Mouse (Mus musculus): Measurements from ENCODE around the gene Ccdc141. TPM values are rescaled to one million over a fixed set of nuclear protein-coding genes. Genes with fewer than 3 reads are reported as not detected.

Gene Ccdc141
- total RNA-seq (2021), result 100 to 1,000 TPM; 101 to 119 TPM
- long read RNA-seq, experiment 1, full-length matches to known transcripts, result 20 of 41 reads
- long read RNA-seq, experiment 1, partial matches to known transcripts, result 8 of 41 reads
- long read RNA-seq, experiment 1, other reads (novel, unspliced or antisense), result 13 of 41 reads
- long read RNA-seq, experiment 2, full-length matches to known transcripts, result 23 of 52 reads
- long read RNA-seq, experiment 2, partial matches to known transcripts, result 16 of 52 reads
- long read RNA-seq, experiment 2, other reads (novel, unspliced or antisense), result 13 of 52 reads

DNA sequence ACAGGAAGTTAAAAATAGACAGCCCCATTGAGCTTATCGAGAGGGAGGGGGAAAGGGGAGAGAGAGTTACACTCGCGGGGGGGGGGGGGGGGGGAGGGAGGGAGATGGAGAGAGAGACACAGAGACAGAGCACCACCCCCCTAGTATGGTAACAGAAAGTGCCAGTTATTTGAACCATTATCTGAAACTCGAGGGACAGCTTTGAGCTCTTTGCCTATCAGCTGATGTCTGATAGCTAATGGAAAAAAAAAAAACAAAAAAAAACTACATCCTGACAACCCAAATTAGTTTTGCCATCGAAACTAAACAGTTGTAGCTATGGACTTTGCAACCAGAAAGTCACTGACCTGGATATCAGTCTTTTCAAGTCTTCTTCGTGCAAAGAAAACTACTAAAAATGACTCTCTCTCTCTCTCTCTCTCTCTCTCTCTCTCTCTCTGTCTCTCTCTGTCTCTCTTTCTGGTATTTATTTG lies at the start of gene Ccdc141:
TSS of gene Ccdc141 (minus strand) at position 4 of the 473 bp plus-strand sequence.
- no peak for DNase-seq (ENCODE audit: low spot score in 2 of 2)

DNA sequence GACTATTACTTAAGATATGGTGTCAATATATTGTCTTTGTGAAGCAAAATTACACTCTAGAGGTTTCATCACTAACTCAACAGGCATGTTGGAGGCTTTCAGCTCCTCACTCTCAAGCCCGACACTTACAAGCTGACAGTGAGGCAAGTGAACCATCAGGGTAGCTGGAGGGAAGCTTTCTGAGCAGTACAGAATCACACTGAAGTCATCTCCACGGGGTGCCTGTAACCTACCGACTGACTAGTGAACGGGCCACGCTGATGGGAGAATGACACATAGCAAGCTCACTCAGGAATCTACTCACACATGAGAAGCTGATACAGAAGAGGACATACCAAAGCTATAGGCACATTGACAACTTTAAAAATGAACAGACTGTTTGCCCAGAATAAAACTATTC lies 42.4 kb upstream of the Ccdc141 start:
- no peak for DNase-seq (ENCODE audit: low spot score in 2 of 2)

DNA sequence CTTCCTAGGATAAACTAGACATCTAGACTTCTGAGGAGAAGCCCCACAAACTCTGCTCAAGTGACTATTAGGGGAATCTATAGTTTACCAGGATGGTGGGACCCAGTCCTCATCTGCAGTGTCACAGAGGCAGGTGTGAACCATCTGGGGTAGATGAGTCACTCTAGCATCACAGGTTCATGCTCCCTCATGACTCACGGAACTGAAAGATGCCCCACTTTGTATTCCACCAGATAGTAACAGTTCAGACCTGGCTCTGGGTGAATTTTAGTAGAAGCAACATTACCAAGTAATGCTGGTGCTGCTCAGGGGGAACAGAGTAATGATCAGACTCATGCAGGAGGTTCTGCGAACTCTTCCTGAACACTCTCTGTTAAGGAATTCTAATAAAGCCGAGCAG lies 36.5 kb upstream of the Ccdc141 start:
- DNase-seq (ENCODE audit: low spot score in 2 of 2), result no peak

DNA sequence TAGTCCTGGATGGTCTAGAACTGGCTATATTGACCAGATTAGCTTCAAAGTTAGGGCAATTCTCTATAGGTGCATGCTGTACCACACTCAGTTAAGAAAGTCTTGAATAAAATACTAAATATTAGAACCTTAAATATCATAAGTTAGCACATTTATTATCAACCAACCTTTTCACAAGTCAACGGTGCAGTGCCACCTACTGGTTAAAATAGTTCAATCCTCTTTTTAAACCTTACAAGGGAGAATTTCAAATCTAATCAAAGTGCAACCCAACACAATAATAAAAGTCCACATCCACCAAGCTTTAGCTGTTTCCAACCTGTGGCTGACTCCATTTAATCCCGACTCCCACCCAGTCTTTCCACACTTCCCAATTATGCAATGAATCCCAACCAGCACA lies 33.5 kb upstream of the Ccdc141 start:
- no peak for DNase-seq (ENCODE audit: low spot score in 2 of 2)

DNA sequence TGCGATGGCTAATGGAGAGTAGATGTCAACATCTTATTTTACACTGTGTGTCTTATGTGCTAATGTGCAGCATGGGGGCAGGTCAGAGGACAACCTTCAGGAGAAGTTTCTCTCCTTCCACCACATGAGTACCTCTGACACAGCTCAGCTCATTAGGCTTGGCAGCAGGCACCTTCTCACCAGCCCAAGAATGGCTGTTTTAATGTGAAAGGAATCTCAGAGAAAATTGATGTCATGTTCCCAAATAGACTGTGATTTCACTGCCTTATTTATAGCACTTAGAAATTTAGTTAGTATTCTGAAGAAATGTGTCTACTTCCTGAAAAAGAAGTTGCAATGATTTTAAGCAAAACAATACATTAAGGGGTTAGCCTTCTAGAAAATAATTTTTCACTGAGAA lies 31.5 kb upstream of the Ccdc141 start:
- no peak for DNase-seq (ENCODE audit: low spot score in 2 of 2)

DNA sequence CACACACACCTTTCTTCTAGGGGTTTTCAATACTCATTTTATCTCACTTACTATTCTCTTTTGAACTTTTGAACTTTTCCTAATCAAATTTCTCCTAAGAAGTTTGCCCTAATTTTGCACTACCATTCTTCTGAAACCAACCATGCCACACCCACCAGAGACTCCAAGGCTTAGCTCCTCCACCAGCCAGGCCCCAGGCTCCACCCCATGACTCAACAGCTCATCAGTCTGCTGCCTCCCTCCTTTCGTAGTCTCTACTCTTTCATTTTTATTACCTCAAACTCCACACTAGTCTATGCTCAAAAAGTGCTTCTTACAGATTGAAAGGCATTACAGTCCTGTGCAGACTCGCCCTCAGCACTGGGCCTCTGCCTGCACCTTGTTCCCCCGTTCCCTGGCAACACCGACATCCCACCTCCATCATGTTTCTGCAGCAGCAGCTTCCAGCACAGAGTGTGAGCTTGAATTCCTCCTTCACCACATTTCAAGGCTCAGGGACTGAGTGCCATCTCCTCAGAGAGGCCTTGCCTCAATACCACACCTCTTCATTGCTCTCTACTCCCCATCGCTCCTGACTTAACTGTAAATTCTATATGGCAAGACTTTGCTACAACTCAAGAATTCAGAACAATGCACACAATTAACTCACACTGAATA lies 30.6 kb upstream of the Ccdc141 start:
- DNase-seq (ENCODE audit: low spot score in 2 of 2), result no peak

DNA sequence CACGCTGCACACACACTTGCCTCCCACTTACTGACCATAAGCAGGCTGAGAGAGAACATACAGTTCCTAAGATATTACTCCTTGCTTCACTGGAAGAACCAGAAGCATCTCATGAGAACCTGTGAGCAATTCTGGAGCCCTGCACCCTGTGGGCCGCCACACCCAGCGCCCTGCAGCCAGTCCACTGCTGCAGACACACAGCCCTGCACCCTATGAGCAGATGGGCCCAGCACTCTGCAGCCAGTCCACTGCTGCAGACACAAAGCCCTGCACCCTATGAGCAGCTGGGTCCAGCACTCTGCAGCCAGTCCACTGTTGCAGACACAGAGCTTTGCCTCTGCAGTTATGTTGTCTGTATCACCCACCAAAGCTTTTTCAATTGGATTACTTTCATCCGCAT lies 29.9 kb upstream of the Ccdc141 start:
- DNase-seq (ENCODE audit: low spot score in 2 of 2), result no peak

DNA sequence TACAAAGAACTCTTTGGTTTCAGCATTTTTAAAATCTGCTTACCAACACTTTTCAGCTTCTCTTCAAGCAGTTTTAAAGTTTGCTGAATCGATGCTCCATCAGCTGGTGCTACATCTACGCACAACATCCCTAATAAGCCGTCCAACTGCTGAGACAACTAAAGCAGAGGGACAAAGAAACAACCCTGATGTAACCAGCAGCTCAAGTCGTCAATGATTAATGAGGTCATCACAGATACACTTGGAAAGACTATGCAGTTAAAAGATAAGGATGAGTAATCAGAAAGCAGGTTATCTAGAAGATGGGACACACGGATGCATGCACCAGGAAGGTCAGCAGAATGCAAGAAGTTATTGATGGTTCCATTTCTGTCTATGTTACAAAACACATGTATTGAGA lies 27.8 kb upstream of the Ccdc141 start:
- no peak for DNase-seq (ENCODE audit: low spot score in 2 of 2)

DNA sequence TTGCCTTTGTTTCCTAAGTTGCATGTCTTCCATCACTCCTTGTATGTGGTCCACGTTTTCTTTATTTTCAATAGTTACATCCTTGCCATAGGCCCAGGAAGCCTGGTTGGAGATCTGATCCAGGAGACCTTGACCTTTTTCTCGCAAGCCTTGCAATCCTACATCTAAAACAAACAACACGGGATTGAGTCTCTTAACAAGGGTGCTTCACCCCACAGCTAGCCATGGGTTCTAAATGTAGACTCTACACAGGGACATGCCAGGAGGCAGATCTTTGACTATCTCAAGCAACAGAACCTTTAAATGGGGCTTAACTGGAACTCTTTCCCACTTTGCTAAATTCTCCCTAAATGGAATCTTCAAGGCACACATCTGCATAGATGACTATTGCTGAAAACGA lies 26.4 kb upstream of the Ccdc141 start:
- DNase-seq (ENCODE audit: low spot score in 2 of 2), result no peak

DNA sequence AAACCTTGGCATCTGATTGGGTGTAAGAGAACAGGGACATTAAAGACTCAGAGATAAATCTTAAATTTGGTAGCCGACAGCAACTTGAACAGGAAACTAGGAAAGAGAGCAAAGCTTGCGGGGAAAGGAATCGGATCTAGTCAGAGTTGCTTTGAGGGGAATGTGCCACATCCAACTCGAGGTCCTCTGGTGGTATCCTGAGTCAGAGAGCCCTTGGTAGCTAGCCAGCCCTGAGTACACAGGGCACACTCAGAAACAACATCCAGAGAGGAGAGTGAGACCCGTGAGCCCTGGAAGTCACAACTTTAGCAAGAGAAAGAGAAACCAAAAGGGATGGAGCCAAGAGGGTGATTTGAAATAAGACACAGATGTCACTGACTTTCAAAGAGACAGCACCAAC lies 24.6 kb upstream of the Ccdc141 start:
- no peak for DNase-seq (ENCODE audit: low spot score in 2 of 2)

DNA sequence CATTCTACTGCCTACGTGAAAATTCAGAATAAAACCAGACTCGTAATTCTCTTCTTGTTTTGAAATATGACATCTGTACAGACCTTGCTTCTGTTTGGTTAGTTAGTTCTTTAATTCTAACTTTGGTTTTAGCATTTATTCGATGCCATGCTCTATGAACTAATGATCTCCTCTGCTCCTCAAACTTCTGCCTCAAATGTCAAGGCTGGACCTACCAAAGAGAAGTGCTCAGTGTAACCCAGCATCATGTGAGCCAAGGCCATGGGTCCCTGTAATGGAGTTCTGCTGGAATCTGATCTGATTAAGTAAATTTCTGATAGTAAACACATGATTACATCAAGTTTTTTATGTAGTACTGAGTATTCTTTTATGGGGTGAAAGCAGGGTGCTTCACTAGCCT lies 21.4 kb upstream of the Ccdc141 start:
- no peak for DNase-seq (ENCODE audit: low spot score in 2 of 2)

DNA sequence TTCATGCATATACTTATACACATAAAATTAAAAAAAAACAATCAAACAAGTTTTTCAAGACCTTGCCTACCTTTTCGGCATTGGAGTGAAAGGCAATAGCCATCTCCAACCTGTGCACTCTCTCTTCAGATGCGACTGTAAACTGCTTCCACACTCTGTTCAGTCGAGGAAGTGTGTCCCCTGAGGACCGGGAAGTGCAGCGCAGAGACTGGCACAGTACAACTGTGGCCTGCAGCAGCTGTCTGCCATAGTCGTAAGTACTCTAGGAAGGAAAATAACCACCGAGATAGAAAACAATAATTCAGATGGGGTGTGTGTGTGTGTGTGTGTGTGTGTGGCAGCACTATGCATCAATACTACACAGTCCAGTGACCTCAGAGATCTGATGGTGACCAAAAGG lies 20.5 kb upstream of the Ccdc141 start:
- DNase-seq (ENCODE audit: low spot score in 2 of 2), result no peak

DNA sequence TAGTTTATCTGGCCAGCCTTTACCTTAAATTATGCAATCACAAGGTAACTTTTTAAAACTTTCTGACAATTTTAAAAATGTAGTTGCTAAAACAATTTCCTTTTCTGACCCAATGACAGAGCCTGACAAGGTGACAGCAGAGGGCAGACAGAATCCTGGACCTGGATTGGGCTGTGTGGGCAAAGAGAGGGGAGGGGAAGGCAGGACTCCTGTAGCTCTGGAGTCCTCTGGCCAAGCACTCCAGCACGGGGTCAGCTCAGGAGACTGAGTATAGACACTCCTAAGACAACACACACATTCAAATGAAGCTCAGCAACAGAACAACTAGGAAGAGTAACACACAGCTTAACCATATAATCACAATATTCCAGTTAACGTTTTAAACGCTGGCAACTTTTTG lies 19.9 kb upstream of the Ccdc141 start:
- DNase-seq (ENCODE audit: low spot score in 2 of 2), result no peak

DNA sequence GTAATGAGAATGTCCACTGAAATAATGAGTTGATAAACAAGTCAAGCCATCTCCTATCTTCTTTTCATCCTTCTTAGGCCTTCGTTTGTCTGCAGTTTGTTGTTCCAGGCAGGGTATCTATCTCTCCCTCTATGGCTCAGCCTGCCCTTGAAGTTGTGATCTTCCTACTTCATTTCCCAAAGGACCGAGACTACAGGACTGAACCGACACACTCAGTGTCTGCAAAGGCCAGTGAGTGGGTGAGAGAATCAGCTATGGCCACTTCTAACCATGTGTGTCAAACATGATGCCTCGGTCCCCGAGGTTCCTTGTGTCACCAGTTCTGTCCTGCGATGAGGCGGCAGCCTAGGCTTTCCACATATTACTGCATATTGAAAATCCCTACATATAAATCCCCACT lies 19.2 kb upstream of the Ccdc141 start:
- DNase-seq (ENCODE audit: low spot score in 2 of 2), result no peak

DNA sequence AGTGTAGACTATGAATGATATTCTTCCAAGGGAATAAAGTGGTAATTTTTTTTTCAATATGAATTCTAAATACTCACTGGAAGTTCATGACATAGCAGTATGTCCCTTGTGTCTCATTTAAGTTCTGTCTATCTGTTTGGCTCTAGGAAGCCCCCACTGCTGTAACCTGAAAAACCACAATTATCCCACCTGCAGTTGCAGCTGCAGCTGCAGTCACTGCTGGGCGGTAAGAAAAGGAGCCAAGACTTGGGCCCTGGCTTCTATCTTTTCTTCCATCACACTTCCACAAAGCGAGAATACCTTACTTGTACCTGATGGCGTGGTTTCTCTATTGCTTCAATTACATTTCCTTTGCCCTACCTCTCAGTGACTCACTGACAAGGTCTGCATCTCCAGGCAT lies 17.1 kb upstream of the Ccdc141 start:
- no peak for DNase-seq (ENCODE audit: low spot score in 2 of 2)

DNA sequence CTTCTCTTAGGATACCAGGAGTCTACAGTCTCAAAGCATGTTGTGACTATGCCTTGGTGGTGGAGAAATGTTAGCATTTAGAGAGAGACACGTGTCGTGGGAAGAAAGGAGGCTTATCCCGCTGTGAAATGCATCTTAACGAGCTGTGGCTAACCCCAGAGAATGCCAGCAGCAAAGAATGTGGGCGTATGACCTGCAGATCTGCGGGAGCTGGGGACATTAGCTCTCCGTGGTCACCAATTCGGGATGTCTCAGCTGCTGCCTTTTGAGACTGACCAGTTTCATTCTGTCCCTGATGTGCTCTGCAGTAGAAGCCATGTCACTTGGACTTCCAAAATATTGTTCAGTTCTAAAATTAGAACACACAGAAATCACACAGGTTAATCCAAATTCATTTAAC lies 16.5 kb upstream of the Ccdc141 start:
- no peak for DNase-seq (ENCODE audit: low spot score in 2 of 2)

DNA sequence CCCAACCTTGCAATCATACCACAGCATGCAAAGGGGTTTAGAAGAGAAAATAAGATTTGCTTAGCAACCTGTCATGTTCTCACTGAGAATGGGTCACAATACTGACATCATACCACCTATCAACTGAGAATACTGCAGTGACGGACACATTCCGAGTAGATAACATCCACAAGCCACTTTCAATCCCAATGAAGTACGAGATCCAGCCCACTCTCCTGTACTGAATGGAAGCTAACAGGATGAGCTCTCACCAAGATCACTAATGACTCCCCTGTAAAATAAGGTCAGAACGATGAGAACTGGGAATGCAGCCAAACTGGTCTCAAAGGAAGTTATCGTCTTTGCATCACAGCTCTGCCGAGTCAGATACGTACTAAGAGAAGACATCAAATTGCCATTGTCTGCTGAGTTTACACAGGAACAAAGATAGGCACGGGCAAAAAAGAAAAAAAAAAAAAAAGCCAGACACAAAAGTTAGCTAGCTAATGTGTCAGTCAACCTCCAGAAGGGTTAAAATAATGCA lies 13.7 kb upstream of the Ccdc141 start:
- DNase-seq (ENCODE audit: low spot score in 2 of 2), result no peak

DNA sequence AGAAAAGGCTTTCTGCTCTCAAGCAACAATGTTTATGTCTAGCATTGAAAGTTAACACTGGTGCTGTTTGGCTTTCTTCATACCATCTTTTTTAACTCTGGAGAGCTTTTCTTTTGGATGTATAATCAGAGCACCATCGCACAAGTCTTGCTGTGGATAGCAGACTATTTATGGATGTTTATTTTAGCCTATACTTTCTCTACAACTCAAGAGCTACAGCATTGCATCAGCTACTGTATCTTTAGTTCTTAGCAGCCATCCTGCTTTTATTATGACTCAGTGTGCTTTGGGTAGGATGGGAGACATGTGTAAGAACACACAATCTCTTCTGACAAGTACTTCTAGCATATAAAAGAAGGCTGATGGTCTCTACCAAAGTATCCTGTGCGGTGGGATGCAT lies 13.2 kb upstream of the Ccdc141 start:
- no peak for DNase-seq (ENCODE audit: low spot score in 2 of 2)

DNA sequence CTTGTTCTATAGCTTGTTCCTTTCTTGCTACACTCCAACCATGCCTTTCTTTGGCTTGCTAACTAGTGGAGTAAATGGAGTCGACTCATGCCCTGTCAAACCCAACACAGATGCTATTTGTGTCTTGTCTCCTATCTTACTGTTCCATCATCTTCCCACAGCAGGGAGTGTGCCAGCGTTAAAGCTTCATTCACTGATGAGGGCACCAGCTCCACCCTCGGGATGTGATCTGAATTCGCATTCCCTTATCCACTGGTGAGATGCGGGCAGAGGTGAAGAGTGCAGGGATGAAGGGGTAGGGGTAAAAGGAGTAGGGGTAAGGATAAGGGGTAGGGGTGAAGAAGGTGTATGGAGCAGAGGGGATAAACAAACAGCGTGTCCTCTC lies 12.6 kb upstream of the Ccdc141 start:
- DNase-seq (ENCODE audit: low spot score in 2 of 2), result no peak

DNA sequence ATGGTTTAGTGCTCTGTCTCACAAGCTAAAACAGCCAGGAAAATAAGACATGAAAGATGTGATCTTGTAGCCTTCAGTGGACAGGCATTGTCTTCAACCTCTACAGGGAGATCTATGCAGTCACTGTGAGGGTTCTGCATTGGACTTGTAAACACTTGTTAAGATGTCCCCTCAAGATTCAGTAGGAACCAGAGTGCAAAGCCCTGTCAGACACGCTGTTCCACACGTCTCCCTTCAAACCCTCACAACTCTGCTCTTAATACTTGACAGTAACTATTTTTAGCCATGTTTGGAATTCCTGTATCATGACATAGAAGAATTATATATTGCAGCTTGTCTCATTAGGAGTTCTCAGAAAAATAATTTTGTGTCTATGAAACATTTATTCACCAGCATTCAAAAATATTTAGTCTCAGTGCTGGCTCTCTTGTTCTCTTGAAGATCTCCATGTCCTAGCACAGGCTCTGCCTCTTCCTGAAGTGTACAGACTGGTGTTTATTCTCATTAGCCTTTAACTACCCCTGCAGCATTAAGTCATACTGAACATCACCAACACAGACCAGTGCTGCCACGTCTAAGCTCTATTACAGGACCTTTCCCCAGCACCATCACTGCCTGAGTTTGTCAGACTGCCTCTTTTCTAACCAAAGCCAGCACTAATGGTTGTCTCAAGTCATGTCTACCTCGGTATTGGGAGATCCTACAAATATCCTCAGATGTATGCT lies 12.0 kb upstream of the Ccdc141 start:
- no peak for DNase-seq (ENCODE audit: low spot score in 2 of 2)

DNA sequence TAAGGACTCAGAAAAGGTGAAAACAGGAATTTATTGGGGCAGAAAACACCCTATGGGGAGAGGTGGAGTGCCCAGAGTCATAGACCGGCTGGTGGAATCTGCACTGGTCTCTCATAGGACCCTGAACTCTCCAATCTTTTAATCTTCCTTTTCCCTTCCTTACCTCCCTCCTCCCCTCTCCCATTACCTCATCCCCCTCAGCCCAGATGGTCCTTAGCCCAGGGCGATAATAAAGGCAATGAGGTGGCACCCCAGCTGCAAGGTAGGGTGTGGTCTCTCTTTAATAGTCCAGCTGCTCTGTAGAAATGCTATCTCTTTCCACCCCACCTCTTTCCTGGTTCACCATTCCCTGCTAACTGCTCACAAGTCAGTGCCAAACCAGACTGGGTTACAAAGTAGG lies 7.0 kb upstream of the Ccdc141 start:
- no peak for DNase-seq (ENCODE audit: low spot score in 2 of 2)

DNA sequence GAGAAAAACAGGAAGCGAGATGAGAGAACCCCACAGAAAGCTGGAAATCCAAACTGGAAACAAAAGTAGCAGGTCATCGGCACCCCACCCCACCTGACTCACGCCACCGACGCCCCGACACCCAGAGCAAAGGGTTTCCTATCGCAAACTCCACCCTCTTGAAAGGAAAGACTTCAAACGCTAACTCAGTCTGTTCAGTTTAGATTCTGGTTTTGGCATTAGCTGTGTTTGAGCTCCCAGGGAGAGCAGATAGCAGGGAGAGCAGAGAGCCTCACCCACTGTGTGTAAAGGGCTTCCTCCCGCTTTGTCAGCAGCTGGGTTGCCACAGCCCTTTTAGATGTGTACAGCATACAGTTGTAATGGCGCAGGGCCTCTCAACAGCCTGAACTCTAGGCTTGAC lies 6.0 kb upstream of the Ccdc141 start:
- no peak for DNase-seq (ENCODE audit: low spot score in 2 of 2)

Data from gastrocnemius, postnatal 4 days (tissue).